Mouse (Mus musculus): ENCODE data around the gene Med28.

The Med28 gene

DNA sequence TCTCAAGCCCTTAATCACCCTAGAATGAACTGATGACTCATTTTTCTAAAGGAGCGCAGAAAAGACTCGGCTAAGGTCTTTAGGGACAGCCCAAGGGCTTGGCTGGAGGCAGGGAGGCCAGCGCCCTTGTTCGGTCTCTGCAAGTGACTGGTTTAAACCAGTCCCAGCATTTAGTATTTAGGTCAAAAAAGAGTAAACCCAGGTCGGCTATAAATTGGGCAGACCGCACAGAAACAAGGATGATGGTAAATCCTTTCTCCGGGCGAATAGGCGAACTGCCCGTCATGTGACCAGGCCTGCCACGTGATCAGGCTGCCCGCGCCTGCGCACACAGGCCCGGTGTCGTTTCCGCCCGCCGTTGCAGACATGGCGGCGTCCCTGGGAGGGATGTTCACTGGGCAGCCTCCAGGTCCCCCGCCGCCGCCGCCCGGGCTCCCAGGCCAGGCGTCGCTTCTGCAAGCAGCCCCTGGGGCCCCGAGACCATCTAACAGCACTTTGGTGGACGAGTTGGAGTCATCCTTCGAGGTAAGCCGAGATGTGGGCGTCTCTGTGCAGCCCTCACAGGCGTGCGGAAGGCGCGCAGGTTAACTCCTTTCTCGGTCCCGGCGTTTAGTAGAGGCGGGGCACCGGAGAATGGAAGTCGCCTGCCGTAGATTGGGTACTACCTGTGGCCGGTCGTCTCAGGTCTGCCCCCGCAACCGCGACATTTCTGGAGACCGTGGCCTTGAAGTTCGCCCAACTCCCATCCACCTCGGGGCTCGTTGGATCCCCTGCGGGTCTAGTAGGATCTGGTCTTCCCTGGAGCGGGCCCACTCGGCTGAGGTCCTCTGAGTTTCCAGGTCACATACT, at the start of gene Med28:
Gene Med28, plus strand, starts transcription at position 270 of the 849 bp plus-strand sequence.
- DNase-seq: peak; percentile 96

DNA sequence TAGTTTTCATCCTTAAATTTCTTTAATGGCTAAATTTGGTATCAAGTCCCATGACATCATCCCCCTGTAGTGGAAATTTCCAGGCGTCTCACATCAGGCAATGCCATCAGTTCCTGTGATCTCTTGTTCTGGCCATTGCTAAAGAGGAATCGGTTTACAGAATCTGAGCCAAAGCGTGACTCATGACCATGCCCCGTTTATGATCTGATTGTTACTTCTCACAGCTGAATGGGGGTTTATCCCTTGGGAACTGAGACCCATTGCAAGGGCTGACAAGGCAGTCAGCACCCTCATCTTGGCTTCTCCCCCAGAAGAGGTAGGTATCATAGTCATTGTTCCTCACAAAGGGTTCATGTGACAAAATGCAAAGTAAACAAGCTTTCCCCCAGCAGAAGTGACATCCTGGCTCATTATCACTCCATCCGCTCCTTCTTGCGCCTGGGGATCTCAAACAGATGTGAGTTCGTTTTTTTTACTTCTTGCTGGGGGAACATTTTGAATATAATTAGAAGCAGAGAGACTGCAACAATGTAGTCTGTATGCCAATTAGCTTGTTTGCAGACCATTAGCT, 47.1 kb upstream of the Med28 start:
- no peak for DNase-seq

DNA sequence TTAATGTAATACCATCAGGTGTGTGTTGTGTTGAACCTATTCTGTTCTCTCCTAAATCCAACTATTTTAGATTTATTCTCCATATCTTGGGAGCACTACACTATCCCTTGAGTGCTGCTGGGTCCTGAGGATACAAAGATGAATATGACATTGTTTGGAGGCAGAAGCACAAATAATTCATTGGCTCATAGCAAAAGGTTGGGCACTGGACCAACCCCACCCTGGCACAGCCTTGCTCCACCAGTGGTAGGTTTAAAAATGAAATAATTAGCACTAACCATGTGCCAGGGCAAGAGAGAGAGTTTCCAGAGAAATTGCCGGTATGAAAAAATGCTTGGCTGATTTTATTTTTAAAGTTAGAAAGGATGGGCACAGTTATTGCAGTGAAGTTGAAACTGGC, 46.5 kb upstream of the Med28 start:
- no peak for DNase-seq

DNA sequence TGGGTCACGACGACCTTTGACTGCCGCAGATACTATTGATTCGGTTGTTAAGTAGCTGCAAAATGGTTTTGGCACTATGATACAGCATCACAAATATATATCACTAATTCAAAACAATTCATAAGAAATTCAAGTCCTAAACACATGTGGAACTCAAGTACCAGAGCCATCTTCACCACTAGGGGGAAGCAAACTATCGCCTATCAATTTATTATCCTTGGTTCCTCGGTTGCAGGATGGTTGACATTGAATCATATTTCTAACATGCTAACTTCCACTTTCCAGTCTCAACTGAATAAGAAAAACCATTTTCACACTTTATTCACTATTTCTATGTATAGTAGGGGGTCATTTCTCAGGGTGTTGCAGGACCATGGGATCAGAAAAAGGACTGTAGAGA, 45.8 kb upstream of the Med28 start:
- DNase-seq: peak; percentile 69 to 77

DNA sequence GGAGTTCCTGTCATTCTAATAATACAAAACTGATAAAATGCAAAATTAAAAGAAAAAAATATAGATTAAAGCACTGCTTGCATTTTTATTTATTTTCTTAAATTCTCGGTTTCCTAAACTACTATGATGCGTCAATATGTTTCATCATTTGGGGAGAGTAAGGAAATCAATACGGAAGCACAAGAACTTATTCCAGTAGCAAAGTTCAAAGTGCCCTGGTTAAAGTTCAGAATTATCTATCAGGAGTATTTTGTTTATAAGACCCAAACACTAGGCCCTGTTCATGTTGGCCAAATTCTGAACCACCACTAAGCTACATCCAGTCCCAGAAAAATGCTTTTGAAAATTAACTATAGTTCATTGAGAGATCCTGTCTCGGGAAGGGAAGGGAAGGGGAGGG, 45.3 kb upstream of the Med28 start:
- DNase-seq: no peak

DNA sequence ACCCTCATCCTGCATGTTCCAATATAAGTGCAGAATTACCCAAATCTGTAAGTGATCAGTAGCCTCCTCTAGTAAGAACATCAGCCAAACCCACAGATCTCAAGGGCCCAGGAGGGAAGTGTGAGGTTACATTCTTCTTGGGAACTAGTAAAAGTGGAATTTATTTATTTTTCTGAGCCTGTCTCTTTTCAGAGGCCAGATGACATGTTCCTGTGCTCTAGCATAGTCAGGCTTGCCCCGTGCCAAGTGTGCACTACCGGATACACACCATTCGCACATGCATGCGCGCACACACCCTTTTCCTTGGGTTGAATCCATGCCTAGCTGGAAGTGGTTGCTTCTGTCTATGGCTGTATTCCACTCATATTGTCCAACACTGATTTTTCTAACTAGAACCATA, 44.3 kb upstream of the Med28 start:
- no peak for DNase-seq

DNA sequence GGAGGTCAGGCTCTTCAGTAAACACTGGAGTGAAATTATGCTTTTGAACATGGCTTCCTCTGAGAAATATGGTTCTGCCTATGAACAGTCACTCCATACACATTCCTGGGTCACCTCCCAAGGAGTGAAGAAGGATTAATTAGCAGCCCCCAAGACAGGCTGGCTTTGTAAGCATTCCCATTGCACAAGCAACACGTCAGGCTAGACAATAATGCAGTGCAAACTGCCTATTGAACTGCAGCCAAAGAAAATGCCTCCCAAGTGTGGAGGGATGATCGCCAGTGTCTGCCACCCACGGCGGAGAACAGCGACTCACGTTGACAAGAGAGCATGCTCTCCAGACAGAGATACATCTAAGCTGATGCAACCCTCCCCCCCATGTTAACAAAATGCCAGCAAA, 43.7 kb upstream of the Med28 start:
- peak in 1 of 2 experiments; percentile 17 for DNase-seq

DNA sequence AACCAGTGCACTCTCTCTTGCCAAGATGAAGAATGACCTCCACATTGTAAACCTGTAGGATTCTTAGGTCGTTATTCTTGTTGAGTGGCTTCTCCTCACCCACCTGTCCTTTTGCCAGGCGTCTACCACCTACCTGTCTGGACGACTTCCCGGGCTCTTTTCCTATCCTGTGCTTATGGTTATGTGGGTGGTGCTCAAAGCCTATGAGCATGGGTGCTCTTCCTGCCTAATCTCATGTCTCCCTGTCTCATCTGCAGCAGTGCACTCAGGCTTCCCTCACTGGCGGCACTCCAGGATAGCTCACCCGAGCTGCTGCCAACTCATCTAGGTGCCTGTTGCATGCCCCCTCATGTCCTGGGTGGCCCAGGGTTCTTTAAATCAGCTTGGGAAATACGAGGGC, 42.4 kb upstream of the Med28 start:
- peak in 1 of 2 experiments; percentile 41 for DNase-seq

DNA sequence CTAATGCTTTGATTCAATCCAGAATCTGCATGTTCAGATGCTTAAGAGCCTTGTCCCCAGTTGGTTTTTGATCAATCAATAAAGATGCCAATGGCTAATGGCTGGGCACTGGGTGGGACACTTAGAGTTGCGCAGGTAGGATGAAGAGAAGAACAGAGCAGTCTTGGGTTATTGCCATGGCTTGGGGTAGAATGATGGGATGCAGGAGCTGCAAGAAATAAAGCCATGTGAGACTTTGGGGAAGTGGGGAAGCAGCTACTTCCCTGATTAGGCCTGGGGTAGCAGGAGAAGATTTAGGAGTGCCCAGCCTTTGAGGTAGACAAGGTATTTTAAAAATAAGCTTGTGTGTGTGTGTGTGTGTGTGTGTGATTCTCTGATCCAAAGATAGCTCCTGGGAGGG, 40.0 kb upstream of the Med28 start:
- DNase-seq: no peak

DNA sequence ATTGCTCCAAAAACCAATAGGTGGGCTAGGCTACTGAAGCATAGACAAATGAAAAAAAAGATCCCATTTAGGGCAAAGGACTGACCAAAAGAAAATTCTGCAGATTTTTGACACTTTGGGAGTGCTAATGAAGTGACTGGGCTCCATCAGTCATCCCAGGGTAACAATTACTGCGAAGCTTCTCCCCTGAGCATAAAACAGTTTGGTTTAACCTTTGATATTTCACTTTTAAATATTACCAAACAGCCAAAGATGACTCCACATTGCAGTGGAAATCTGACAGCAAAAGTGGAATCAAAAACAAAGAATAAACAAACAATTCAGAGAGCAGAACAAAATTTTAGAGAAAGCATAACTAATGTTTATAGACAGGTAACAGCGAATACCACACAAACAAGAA, 38.9 kb upstream of the Med28 start:
- no peak for DNase-seq

DNA sequence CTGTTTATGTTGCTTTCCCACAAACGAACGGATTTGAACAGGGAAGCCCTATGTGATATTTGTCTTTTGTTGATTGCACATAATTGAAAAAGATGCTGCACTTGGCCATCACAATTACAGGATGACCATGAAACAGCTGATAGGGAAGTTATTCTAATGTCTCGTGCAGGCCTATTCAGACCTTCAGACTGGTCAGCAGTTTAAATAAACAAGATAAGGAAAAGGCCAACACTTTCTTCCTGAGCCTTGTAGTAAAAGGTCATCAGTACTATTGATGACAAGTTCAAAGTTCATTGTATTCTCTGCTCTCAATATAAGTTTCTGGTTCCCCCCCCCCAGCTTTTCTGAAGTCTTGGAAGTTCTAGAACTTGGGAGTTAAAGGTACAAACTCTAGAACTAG, 37.4 kb upstream of the Med28 start:
- DNase-seq: no peak

DNA sequence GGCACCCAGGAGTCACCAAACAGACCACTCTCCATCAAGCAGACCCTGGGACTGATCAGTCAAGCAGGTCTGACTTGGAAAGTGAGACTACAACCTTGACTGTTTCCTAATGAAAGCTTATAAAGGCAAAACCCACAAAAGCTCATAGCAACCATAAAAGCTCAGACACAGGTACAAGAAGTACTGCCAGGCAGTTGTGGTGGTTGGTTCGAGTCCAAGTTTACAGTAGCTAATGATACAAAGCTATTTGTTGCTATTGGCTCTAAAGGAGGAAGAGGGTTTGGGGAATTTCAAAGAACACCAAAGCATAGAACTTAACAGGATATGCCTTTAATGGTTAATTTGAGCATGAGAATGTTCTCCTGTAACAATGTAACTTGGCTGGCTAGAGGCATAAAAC, 36.4 kb upstream of the Med28 start:
- peak in 1 of 2 experiments; percentile 26 for DNase-seq

DNA sequence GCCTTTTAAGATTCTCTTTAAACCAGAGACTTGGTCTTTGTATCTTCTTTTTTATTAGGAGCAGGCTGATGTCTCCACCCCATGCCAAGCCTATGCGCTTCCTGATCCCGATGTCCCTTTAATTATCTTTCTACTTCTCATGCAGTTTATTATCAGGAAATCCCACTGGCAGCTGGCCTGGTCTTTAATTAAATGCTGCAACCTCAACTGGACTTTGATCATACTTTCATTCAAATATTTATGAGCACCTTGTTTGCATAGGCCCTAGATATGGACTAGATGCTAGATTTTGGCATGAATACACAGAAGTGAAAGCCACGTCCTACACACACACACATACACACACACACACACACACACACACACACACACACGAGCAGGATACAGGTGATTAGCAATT, 28.3 kb upstream of the Med28 start:
- no peak for DNase-seq

DNA sequence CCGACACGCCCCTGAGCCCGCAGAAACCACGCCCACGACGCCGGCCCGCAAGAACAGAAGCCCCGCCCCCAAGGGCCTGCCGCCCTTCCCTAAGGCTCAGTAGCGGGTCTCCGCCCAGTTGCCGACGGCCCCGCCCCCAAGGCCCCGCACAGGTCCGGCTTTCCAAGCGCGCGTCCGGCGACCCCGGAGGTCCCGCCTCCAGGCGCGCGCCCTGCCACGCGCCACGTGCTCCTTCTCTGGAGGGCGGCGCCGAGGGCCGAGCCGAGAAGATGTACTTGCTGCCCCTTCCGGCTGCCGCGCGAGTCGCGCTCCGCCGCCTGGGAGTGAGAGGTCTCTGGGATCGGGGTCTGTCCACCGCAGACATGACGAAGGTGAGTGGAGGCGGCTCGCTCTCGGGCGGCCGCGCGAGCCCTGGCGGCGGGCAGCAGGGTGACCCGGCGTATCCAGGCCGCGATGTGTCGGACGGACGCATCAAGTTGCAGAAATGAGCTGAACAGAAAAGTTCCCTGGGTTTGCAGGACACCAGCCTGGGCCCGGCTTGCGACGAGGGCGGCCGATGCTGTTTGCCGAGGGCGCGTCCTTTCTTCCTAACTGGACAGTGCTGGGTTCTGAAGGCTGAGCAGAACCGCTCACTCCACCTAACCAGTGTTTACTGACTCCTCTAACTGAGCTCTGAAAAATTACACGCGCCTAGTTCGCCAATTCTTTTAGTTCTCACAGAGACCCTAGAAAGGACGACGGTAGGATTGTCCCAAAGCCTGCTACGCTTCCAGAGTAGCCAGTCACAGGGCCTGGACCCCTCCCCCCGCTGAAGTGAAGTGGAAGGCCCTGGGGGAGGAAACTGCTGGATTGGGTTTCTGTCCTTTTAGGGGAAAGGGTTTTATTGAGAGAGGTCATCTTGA, 26.6 kb upstream of the Med28 start, which contains the start of gene Lap3:
Gene Lap3, plus strand, starts transcription at position 184 of the 902 bp plus-strand sequence.
- DNase-seq: peak; percentile 100

DNA sequence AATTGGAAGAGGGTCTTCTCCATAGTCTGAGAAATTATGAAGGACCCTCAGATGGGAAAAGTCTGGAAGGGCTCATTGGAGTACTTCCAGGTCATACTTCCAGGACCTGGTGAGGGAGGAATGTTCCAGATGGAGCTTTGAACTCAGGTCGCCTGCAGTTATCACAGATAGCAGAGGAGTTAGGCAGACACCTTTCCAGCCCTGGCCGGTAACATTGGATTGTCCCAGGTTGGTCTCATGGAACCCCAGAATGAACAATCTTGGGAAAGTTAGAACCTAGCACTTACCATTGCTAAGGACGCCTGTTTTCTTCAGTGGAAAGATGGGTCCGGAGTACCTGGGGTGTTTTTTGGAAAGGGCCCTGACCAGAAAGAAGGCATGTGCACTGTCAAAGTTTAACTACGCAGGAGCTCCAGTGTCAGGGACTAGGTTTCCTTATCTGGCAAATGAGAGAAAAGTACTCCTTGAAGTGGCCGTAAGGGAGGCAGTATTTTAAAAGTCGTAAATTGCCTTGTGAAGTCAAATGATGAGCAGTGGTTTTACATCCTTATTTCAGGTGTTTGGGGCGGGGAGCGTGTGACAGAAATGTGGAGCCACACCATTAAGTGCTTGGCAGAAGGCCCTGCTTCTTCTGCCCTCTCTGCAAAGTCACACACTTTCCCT, 25.8 kb upstream of the Med28 start:
- DNase-seq: peak in 1 of 2 experiments; percentile 43

DNA sequence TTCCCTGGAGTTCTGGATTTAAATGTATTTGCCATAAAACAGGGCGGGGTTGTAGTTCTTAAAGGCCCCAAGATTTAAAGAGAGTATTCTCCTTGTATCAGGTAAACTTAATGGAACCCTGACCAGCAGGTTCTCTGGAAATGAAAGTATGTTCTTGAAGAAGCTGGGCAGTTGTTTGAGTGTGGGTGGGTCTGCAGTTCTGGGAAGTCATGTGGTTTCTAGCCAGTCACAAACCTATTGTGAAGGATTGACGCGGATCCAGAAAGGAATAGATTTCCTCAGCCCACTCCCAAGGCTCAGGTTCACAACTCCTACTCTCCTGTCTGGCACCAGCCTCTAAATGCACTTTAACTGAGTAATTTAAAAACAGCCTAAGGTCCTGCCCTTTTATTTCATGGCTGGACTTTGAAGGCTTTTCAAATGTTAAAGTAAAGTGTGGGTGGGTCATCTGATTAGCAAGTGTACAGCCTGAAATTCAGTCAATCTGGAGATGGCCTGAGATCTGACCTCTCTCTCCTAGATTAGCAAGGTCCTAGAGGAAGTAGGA, 24.5 kb upstream of the Med28 start:
- DNase-seq: no peak

DNA sequence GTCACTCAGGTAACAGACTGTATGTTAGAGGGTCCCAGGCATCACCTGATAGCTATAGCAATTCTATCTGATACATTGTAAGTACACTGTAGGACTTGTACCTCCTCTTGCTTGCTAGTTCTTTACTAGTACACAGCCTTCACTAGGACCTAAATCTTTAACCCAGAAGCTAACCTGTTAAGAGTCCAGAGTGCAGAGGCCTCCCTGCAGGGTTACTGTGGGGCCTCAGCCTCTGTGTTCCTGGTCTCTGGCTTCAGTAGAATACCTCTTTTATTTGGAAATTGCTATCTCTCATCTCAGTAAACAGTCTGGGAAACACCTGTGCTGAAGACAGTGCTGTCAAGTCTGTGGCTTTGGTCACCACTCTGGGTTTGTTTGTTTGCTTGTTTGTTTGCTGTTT, 24.0 kb upstream of the Med28 start:
- DNase-seq: peak in 1 of 2 experiments; percentile 38

DNA sequence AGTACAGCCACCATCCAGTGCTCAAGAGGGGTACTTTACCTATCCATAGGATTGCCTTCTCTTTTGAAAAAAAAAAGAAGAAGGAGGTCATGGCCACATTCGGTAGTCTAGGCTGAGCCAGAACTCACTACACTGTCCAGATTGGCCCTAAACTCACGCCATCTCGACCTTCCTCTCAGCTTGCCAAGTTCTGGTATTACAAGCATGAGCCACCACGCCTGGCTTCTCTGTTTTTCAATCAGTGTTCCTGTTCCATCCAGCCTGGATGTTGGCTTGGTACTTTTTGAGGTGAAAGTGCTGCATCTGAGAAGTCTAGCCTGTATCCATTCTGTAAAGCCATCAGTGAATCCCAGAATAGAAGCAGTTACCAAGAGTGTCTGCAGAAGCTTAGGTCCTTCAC, 23.6 kb upstream of the Med28 start:
- DNase-seq: no peak

DNA sequence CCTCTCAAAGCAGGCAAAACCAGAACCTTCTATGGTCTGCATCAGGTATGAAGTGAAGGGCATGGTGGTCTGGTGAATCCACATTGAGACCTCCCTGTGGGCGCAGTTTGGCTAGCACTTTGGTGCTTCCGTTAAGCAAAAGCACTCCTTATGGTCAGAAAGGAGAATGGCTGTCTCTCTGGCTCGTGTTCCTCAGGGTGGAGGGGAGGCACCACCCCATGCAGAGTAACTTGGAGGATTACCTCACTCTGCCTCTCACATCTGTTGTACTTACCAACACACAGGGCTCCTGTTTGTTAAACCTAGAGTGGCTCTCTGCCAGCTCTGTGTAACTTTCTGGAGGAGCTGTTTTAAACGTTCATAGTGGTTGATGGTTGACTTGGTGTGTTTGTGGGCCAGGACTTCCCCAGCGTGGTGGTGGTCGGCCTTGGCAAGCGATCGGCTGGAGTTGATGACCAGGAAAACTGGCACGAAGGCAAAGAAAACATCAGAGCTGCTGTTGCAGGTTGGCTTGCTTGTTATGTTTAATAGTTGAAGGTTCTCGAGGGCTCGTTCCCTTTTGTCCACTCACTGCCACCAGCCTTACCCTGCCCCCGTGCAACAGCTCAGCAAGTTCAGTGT, 23.0 kb upstream of the Med28 start:
- peak in 1 of 2 experiments; percentile 38 for DNase-seq

DNA sequence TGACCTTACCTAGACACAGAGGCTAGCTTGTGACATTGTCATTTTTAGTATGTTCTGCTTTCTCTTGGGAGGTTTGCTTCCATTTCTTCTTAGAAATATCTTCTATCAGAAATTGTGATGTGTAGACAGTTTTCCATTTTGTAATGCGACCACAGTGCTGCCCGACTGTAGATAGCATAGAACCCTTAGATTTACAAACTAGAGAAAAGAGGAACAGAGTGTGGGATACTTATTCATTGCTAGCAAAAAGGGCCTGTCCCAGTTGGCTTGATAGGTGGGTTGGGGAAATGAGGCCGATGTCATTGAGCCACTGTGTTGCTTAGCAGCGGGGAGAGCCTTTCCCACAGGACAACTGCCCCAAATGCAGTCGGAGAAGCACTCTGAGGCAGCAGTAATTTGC, 22.5 kb upstream of the Med28 start:
- DNase-seq: no peak

DNA sequence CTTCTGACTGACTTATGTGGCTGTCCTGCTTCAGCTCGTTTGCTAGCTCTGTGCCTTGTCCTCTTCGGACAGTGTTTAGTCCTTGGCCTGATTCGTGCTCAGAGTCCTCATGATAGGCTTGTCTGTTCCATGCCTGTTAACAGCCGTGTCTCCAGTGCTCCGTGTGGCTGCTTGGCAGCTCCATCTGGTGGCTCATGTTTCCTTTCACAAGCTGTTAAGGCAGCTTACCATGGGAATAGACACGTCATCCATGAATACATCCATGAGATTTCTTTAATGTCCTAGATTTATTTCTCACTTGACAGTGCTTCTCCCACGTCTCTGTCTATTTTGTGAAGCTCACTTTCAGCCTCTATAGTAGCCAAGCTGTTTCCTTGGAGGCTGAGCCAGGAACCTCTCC, 10.0 kb upstream of the Med28 start:
- DNase-seq: no peak

DNA sequence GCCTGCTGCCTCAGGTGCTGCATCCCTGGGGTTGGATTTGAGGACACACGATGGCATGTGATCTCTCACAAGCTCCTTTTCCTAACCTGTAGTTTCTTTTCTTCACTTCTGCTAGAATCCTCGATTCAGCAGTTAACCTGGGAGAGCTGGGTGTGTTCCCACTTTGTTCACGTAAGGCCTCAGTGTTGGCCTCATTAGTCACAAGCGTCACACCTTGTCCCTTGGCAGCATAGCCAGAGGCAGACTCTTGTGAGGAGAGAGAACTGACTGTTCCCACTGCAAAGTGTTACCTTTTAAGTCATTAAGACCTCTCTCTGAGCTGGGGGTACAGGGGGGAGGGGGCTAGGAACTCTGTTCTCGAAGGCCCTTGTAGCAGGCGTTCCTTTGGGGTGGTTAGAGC, 7.1 kb upstream of the Med28 start:
- DNase-seq: peak; percentile 49 to 61

Measured in kidney, postnatal 36 days (tissue).